Mouse (Mus musculus): ENCODE measurements at regions not wholly inside any gene's neighbourhood (a gene's known extent, or its start where the extent isn't known, plus 50 kb on each side); places are given as distances from the start of the nearest gene placed in this dataset.

GRCm38 (mm10) chr9:84178705-84179104, 253.8 kb downstream of the Bckdhb start:
- no peak overlapping the region for H3K27ac ChIP-seq
- no peak overlapping the region for H3K4me3 ChIP-seq
- TF ChIP-seq CTCF (conservative IDR thresholded peaks at IDR 0.05), result no peak
- DNase-seq (ENCODE audit: low spot score in 2 of 2), result no peak

- Histone ChIP-seq H3K27ac (no peak overlapping the region), H3K4me3 (no peak overlapping the region)
- no peak for DNase-seq (ENCODE audit: low spot score in 2 of 2)
- TF ChIP-seq CTCF (conservative IDR thresholded peaks at IDR 0.05), result no peak
Measured at GRCm38 (mm10) chr9:84179238-84179637, 254.3 kb downstream of the Bckdhb start.

- no peak overlapping the region for H3K27ac ChIP-seq
- no peak for TF ChIP-seq CTCF (conservative IDR thresholded peaks at IDR 0.05)
- DNase-seq (ENCODE audit: low spot score in 2 of 2), result no peak
- H3K4me3 ChIP-seq, result no peak overlapping the region
Measured at GRCm38 (mm10) chr9:84183637-84184374, 258.9 kb downstream of the Bckdhb start.

- no peak overlapping the region for H3K4me3 ChIP-seq
- no peak overlapping the region for H3K27ac ChIP-seq
- DNase-seq (ENCODE audit: low spot score in 2 of 2), result no peak
- TF ChIP-seq CTCF (conservative IDR thresholded peaks at IDR 0.05), result no peak
Measured at GRCm38 (mm10) chr9:84187531-84187930, 262.6 kb downstream of the Bckdhb start.

GRCm38 (mm10) chr9:84193405-84193804, 268.5 kb downstream of the Bckdhb start:
- TF ChIP-seq CTCF (conservative IDR thresholded peaks at IDR 0.05), result no peak
- H3K27ac ChIP-seq, result no peak overlapping the region

GRCm38 (mm10) chr9:84194716-84195115, 269.8 kb downstream of the Bckdhb start:
- DNase-seq (ENCODE audit: low spot score in 2 of 2), result peak; percentile 29 to 30
- TF ChIP-seq CTCF (conservative IDR thresholded peaks at IDR 0.05), result no peak
- no peak overlapping the region for H3K27ac ChIP-seq

More at GRCm38 (mm10) chr9:84193405-84193804, 268.5 kb downstream of the Bckdhb start:
- no peak overlapping the region for H3K4me3 ChIP-seq
- no peak for DNase-seq (ENCODE audit: low spot score in 2 of 2)

GRCm38 (mm10) chr9:84195338-84195737, 270.4 kb downstream of the Bckdhb start:
- TF ChIP-seq CTCF (conservative IDR thresholded peaks at IDR 0.05), result no peak
- Histone ChIP-seq H3K4me3 (no peak overlapping the region), H3K27ac (no peak overlapping the region)
- DNase-seq (ENCODE audit: low spot score in 2 of 2), result no peak

More at GRCm38 (mm10) chr9:84194716-84195115, 269.8 kb downstream of the Bckdhb start:
- H3K4me3 ChIP-seq, result no peak overlapping the region

- TF ChIP-seq CTCF (conservative IDR thresholded peaks at IDR 0.05), result no peak
- Histone ChIP-seq H3K4me3 (no peak overlapping the region), H3K27ac (no peak overlapping the region)
- DNase-seq (ENCODE audit: low spot score in 2 of 2), result no peak
Measured at GRCm38 (mm10) chr9:84200208-84200607, 275.3 kb downstream of the Bckdhb start.

- TF ChIP-seq CTCF (conservative IDR thresholded peaks at IDR 0.05), result no peak
- DNase-seq (ENCODE audit: low spot score in 2 of 2), result no peak
- H3K4me3 ChIP-seq, result no peak overlapping the region
- no peak overlapping the region for H3K27ac ChIP-seq
Measured at GRCm38 (mm10) chr9:84204056-84204455, 279.1 kb downstream of the Bckdhb start.

GRCm38 (mm10) chr9:84240491-84240975, 315.6 kb downstream of the Bckdhb start:
- no peak overlapping the region for H3K4me3 ChIP-seq
- no peak overlapping the region for H3K27ac ChIP-seq
- TF ChIP-seq CTCF (conservative IDR thresholded peaks at IDR 0.05), result no peak
- DNase-seq (ENCODE audit: low spot score in 2 of 2), result no peak

- TF ChIP-seq CTCF (conservative IDR thresholded peaks at IDR 0.05), result no peak
- DNase-seq (ENCODE audit: low spot score in 2 of 2), result no peak
Measured at GRCm38 (mm10) chr9:84249765-84250164, 324.8 kb downstream of the Bckdhb start.

GRCm38 (mm10) chr9:84253022-84253991, 328.4 kb downstream of the Bckdhb start:
- H3K27ac ChIP-seq, result no peak overlapping the region
- peak; percentile 79 for TF ChIP-seq CTCF (conservative IDR thresholded peaks at IDR 0.05)
- peak; percentile 16 to 21 for DNase-seq (ENCODE audit: low spot score in 2 of 2)
- no peak overlapping the region for H3K4me3 ChIP-seq

More at GRCm38 (mm10) chr9:84249765-84250164, 324.8 kb downstream of the Bckdhb start:
- Histone ChIP-seq H3K4me3 (no peak overlapping the region), H3K27ac (no peak overlapping the region)

GRCm38 (mm10) chr9:84258488-84258887, 333.5 kb downstream of the Bckdhb start:
- TF ChIP-seq CTCF (conservative IDR thresholded peaks at IDR 0.05), result no peak
- DNase-seq (ENCODE audit: low spot score in 2 of 2), result no peak
- Histone ChIP-seq H3K4me3 (no peak overlapping the region), H3K27ac (no peak overlapping the region)
